Mouse (Mus musculus) cerebral cortex, adult 2 months (tissue): Measurements from ENCODE around the gene Ankrd65.

Source experiments
- WGBS: fragments of 180-500 bp; shearing (Covaris S2); methylation state at CpG from one replicate; pipeline ENCODE4 v1.1.7; 2018; 5-methylcytosine and 5-hydroxymethylcytosine counted together

The Ankrd65 gene

DNA sequence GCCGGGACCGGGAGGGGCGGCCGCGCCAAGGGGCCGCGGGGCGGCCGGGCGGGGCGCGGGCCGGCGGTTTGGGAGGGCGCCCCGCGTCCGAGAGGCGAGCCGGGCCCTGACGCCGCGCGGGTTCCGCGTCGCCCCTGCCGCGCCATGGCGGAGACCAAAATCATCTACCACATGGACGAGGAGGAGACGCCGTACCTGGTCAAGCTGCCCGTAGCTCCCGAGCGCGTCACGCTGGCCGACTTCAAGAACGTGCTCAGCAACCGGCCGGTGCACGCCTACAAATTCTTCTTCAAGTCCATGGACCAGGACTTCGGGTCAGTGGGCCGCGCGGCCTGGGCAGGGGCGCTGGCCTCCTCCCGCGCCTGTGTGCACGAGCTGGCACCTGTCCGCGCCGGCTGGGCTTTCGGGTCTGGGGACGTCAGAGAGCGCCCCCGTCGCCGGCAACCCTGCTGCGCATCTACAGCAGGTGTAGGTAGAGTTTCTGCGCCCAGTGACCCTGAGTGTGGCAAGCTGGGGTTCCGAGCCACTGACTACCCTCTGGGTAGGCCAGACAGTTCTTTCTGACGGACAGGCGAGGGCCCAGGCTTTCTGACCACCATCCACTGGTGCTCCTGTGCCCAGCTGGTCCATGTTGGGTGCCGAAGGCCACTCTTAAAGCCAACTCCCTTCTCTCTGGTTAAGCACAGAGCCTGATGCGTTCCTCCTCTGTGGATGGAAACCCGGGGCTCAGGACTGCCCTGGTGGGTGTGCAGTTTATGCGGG is 57.5 kb downstream of the Ankrd65 start:
- 2% methylated on average over 52 of the region's 69 CpGs for WGBS

DNA sequence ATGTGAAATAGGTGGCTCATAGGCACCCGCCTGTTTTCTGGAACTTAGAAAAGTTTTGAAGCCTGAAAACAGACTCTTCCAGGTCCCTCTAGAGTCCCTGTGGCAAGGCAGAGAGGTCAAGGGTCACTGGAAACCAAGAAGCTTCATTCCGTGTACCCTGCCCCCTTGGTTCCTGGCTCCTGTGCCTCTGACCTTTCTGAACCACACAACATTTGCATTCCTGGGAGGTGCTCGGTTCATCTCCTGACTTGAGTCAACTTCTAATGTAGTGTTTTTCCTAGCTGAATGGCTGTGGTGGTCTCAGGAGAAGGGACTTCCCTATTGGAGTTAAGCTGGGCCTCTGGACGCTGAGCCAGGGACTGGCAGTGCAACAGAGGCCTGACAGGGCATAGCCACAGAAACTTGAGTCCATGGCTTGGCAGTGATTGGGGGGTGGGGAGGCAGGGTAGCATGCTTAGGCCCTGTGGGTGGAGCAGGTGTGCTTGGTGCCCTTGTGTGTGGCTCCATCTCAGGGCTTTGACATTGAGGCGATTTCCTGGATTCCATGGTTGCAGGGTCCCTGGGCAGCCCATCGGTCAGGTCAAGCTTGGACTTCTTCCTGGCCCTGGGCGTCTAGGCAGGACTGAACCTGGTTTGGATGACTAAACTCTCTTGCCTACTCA is 58.3 kb downstream of the Ankrd65 start:
- WGBS, result 59% methylated on average over 7 of the region's 7 CpGs
